Mouse (Mus musculus) bone marrow macrophage, adult 2 months (primary cell): ENCODE data around the gene Arid1a. TPM values are rescaled to one million over a fixed set of nuclear protein-coding genes. Genes with fewer than 3 reads are reported as not detected.

Experiments used
- H3K27ac ChIP-seq: 2 replicates; pipeline ENCODE4 v1.5.1; 2012; ENCODE audit warnings: low read depth, low read length; ENCODE audit not compliant: insufficient read depth
- H3K4me1 ChIP-seq: 2 replicates; pipeline ENCODE4 v1.6.1; 2012; ENCODE audit warnings: low read length; ENCODE audit not compliant: control insufficient read depth, insufficient read depth
- H3K4me3 ChIP-seq: 2 replicates; pipeline ENCODE4 v1.5.1; 2012; ENCODE audit warnings: mild to moderate bottlenecking, low read length, moderate library complexity; ENCODE audit not compliant: insufficient read depth
- CTCF ChIP-seq: IDR thresholded peaks from 2 replicates; pipeline ENCODE4 v1.5.1; 2012; ENCODE audit warnings: low read depth, mild to moderate bottlenecking, low read length, moderate library complexity
- POLR2A ChIP-seq: IDR thresholded peaks from 2 replicates; pipeline ENCODE4 v1.6.1; 2012; ENCODE audit warnings: mild to moderate bottlenecking, low read depth, low read length, borderline replicate concordance
- polyA plus RNA-seq: library from polyadenylated mRNA; stranded (reverse); fragments of >200 nt; gene quantifications from 2 replicates; pipeline ENCODE4 v1.2.4, GENCODE M21; 2012; ENCODE audit not compliant: missing spikeins, insufficient read depth, insufficient read length

Arid1a gene
- polyA plus RNA-seq, result 58.7 and 61.1 TPM in 2 replicates

DNA sequence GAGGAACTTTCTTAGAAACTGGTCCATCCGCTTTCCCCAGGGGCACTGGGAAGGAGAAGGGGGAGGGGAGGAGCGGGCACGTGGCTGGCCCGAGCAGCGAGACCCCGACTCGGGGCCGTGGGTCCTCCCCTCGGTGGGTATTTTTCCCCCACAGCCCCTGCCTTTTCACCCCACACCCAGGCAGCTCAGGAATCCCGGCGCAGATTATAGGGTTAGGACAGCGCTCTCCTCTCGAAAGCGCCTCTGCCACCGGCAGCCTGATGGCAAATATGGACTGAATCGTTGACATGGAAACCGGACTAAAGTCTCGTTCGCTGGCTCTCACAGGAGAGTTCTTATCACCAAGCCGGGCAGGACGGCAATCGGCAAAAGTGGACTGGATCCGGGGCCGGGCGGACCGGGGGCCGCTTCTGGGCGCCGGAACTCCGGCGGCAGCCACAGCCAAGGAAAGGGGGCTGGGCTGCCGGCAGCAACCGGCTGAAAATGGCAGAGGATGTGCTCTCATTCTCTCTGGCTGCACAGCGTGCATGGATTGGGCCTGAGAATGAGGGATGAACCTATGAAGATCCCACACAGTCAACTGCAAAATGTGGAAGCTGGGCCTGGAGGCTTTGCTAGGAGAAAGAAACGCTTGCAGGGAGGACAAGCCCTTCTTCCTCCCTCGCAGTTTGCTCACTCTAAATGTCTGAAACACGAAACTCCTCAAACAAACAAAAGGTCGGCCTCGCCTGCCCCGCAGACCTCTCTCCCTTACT lies at the start of gene Arid1a:
TSS of gene Arid1a (minus strand) at position 256 of the 755 bp plus-strand sequence.
- Histone ChIP-seq H3K4me3 (peak within 1 kb of the TSS; percentile 66), H3K4me1 (peaks cover 27% of the 10 kb centered on the region), H3K27ac (peak within 1 kb of the TSS; percentile 98)
- no peak for TF ChIP-seq POLR2A
- TF ChIP-seq CTCF, result no peak

GRCm38 (mm10) chr4:133804401-133805263 lies 48.1 kb upstream of the Arid1a start:
- Histone ChIP-seq H3K27ac (peak overlapping the region; percentile 84), H3K4me3 (peak overlapping the region; percentile 25)

GRCm38 (mm10) chr4:133800589-133800988 lies 44.0 kb upstream of the Arid1a start:
- Histone ChIP-seq H3K4me1 (peaks cover 10% of the 10 kb centered on the region), H3K27ac (no peak overlapping the region), H3K4me3 (no peak overlapping the region)
- TF ChIP-seq POLR2A (no peak), CTCF (no peak)

More at GRCm38 (mm10) chr4:133804401-133805263, 48.1 kb upstream of the Arid1a start:
- H3K4me1 ChIP-seq, result peaks cover 12% of the 10 kb centered on the region
- no peak for TF ChIP-seq CTCF
- no peak for TF ChIP-seq POLR2A

DNA sequence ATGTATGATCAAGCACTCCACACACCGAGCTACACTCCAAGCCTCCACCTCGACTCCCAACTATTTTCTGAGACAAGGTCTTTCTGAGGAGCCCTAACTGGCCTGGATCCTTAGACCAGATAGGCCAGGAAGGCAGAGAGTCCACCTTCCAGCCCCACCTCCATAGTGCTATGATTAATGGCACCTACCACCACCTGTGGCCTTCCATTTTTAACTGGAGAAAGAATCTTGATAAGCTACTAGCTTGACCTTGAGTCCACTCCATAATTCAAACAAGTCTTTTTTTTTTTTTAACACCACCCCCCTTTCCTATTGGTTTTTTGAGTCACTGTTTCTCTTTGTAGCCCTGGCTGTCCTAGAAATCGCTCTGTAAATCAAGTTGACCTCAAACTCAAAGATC lies 36.7 kb upstream of the Arid1a start:
- no peak overlapping the region for H3K27ac ChIP-seq
- H3K4me1 ChIP-seq, result no peaks in the 10 kb centered on the region
- no peak for TF ChIP-seq CTCF
- no peak overlapping the region for H3K4me3 ChIP-seq

DNA sequence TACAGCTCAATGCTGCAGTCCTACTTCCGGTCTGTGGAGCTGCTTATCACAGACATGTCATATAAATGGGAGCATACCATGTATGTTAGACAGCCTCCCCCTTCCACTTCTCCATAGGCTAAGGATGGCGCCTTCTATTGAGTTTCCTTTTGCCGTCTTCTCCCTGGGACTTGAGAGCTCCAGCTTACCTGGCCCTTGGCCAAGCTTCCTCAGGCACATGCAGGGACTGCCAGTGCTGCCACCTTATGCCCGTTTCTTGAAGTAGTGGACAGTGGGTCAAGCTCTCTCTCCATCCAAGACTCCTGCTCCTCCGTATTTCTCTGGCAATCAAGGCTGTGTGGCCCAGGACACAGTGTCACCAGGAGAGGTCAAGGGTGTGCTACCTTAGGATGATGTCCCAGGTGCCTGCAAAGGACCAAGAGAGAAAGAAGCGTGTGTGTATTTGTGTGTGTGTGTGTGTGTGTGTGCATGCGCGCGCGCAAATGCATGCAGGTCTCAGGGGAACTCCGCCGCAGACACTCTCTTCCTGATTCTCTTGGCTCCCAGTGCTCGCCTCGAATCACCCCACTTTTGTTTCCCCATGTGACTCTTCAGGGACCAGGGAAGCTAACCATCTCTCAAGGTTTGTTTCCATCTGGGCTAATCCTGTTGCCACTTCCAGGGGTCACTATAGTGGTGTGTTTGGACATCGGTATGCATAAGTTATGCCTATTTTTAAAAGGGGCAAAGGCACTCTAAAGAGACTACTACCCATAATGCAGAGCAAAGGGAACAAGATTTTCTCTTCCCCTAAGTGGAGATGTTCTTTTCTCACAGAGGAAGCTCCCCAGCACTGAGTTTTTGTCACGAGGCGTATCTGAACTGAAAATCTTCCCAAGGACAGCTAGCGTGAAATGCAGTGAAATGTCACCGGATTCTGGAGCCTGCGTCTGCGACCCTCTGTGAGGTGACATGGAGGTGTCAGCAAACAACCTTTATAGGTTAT lies 18.3 kb upstream of the Arid1a start:
- H3K27ac ChIP-seq, result peak overlapping the region; percentile 75
- no peak for TF ChIP-seq POLR2A
- peak; percentile 77 for TF ChIP-seq CTCF
- H3K4me1 ChIP-seq, result peaks cover 14% of the 10 kb centered on the region
- H3K4me3 ChIP-seq, result peak overlapping the region; percentile 58

GRCm38 (mm10) chr4:133769157-133769556 lies 12.6 kb upstream of the Arid1a start:
- TF ChIP-seq CTCF (no peak), POLR2A (no peak)
- H3K4me1 ChIP-seq, result peaks cover 3% of the 10 kb centered on the region
- H3K27ac ChIP-seq, result no peak overlapping the region
- no peak overlapping the region for H3K4me3 ChIP-seq

DNA sequence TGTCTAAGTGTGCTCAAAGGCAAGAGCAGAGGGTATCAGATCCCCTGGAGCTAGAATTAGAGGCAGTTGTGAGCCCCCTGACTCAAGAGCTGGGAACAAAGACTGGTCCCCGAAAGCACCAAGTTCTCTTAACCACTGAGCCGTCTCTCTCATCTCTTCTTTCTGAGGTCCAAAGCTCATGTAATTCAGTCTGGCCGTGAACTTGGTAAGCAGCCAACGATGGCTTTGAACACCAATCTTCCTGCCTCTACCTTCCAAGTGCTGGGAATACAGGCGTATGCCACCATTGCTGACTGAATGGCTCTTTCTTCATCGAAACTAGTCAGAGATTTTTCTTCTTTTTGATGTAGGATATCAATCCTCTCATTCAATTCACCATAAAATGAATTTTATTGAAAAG lies 6.5 kb upstream of the Arid1a start:
- no peak overlapping the region for H3K4me3 ChIP-seq
- no peak for TF ChIP-seq CTCF
- no peak for TF ChIP-seq POLR2A
- H3K4me1 ChIP-seq, result peaks cover 10% of the 10 kb centered on the region
- H3K27ac ChIP-seq, result no peak overlapping the region

GRCm38 (mm10) chr4:133759659-133760058 lies 3.1 kb upstream of the Arid1a start:
- Histone ChIP-seq H3K4me1 (peaks cover 26% of the 10 kb centered on the region), H3K27ac (no peak overlapping the region), H3K4me3 (no peak overlapping the region)
- TF ChIP-seq CTCF (no peak), POLR2A (no peak)

DNA sequence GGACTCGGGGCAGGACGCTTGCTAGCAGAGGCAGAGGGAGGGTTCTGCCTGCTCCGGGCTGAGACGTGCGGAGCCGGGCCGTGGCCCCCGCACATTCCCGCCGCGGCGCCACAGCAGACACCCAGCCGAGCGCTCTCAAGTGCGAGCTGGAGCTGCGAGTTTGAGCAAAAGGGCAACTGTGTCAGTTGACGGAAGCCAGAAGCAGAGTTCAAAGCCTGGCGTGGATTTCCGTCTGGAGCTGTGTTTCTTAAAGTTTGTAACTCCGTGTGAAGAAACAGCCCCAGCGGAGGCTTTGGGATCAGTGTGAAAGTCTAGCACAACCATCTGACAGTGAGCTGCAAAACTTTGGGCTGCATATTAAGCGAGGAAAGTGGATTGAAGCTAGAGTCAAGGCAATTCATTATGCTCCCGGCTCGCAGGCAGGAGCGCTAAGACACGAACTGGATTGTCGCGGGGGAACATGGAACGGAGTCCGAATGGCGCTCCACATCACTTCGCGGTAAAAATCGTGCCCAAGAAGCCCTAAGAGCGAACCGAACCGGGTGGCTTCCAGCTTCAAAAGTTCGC lies 783 bp upstream of the Arid1a start:
- H3K4me1 ChIP-seq, result peaks cover 27% of the 10 kb centered on the region
- H3K27ac ChIP-seq, result peak overlapping the region; percentile 98
- no peak for TF ChIP-seq CTCF
- TF ChIP-seq POLR2A, result no peak
- peak overlapping the region; percentile 66 for H3K4me3 ChIP-seq
